Comparison of ENCODE assay signal across 39 mouse cellular contexts in the genomic region with DNA sequence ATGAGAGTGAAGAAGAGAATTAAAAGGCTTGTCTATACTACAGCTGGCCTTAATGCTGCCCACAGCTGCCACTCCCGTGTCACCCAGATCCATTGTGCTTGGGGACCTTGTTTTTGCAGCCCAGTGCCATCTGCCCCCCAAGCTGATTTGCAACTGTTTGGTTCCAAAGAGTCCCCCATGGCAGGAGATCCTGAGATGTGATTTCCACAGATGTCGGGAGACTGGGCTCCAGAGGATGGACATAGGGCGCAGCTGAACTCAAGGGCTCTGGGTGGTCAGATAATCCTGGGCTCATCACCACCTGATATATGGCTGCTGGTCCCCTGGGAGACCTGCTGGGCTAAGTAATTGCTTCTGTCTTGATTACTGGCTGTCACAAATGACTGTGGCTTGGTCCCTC. TPM values are rescaled to one million over a fixed set of nuclear protein-coding genes. Genes with fewer than 3 reads are reported as not detected.
"Had no signal": no experiment of that assay in that cellular context is flagged by ENCODE, and none has a peak within 500 bp of the region (broad histone marks: within the 10 kb centered on the region; RNA-seq: fewer than 3 reads in every experiment).

No protein-coding gene starts in this region.

- DNase-seq: heart, adult 2 months; heart, postnatal 10 days; heart, postnatal 14 days; heart, postnatal 36 days; heart, postnatal 4 days; kidney, adult 11 months; kidney, adult 18-20 months; kidney, adult 2 months; kidney, adult 8-10 months; kidney, adult 9 months; kidney, postnatal 10 days; kidney, postnatal 14 days; kidney, postnatal 25 days; kidney, postnatal 36 days; kidney, postnatal 4 days; layer of hippocampus, adult 9-11 months; layer of hippocampus, postnatal 36 days had no signal

- H3K4me2 ChIP-seq: heart, embryonic 11.5 days; heart, embryonic 13.5 days; heart, embryonic 15.5 days; hindbrain, embryonic 12.5 days; hindbrain, embryonic 13.5 days; hindbrain, embryonic 14.5 days; hindbrain, embryonic 15.5 days; intestine, embryonic 15.5 days; kidney, embryonic 15.5 days had no signal

- H3K27ac ChIP-seq: heart, adult 2 months; heart, embryonic 10.5 days; heart, embryonic 13.5 days; heart, embryonic 15.5 days; hindbrain, embryonic 10.5 days; hindbrain, embryonic 12.5 days; hindbrain, embryonic 13.5 days; hindbrain, embryonic 14.5 days; hindbrain, embryonic 15.5 days; hindbrain, postnatal 0 days; intestine, embryonic 15.5 days; kidney, embryonic 15.5 days; kidney, postnatal 0 days; layer of hippocampus, adult 2 months had no signal

- ATAC-seq: hindbrain, embryonic 16.5 days; hindbrain, postnatal 0 days; inflammation-experienced regulatory T-cells, adult 6 months; intestine, embryonic 15.5 days; intestine, embryonic 16.5 days; intestine, postnatal 0 days had no signal

- H3K36me3 ChIP-seq: heart, embryonic 10.5 days; heart, embryonic 13.5 days; heart, embryonic 15.5 days; hindbrain, embryonic 10.5 days; hindbrain, embryonic 12.5 days; hindbrain, embryonic 13.5 days; hindbrain, embryonic 15.5 days; intestine, embryonic 15.5 days; kidney, embryonic 15.5 days had no signal

- H3K9me3 ChIP-seq: heart, embryonic 10.5 days; heart, embryonic 13.5 days; heart, embryonic 15.5 days; hindbrain, embryonic 10.5 days; hindbrain, embryonic 12.5 days; hindbrain, embryonic 13.5 days; hindbrain, embryonic 15.5 days; intestine, embryonic 15.5 days; kidney, embryonic 15.5 days had no signal

- H3K4me3 ChIP-seq: heart, adult 2 months; heart, embryonic 10.5 days; heart, embryonic 13.5 days; heart, embryonic 15.5 days; hindbrain, embryonic 10.5 days; hindbrain, embryonic 12.5 days; hindbrain, embryonic 13.5 days; hindbrain, embryonic 15.5 days; intestine, embryonic 15.5 days; kidney, embryonic 15.5 days; layer of hippocampus, adult 2 months had no signal

- H3K9ac ChIP-seq: heart, embryonic 13.5 days; heart, embryonic 15.5 days; hindbrain, embryonic 12.5 days; hindbrain, embryonic 13.5 days; hindbrain, embryonic 14.5 days; hindbrain, embryonic 15.5 days; intestine, embryonic 15.5 days; kidney, embryonic 15.5 days had no signal

- H3K4me1 ChIP-seq: heart, embryonic 15.5 days; intestine, embryonic 15.5 days had no signal

RNA-seq across cellular contexts. Expression of gene Lhx4, which starts 32.6 kb away (rescaled TPM):
- polyA plus RNA-seq: heart, adult 2 months; heart, embryonic 10.5 days; heart, embryonic 11.5 days; heart, embryonic 13.5 days; heart, embryonic 15.5 days; heart, embryonic 16.5 days; heart, postnatal 0 days; inflammation-experienced regulatory T-cells, adult 6 months; intestine, embryonic 15.5 days; kidney, adult 2 months; kidney, embryonic 15.5 days; kidney, embryonic 16.5 days; kidney, postnatal 0 days; large intestine, adult 2 months had no signal
